Mouse (Mus musculus) liver, adult 2 months (tissue): ENCODE measurements around the gene Qser1. TPM values are rescaled to one million over a fixed set of nuclear protein-coding genes. Genes with fewer than 3 reads are reported as not detected.

Source experiments
- DNase-seq: peaks from one replicate; pipeline ENCODE4 v3.0.0-alpha.2; 2011; ENCODE audit warnings: low read depth, low spot score; ENCODE audit errors: extremely low read depth
- H3K27ac ChIP-seq: fragments of 200-500 bp; replicated peaks from 2 replicates; pipeline ENCODE4 v1.5.1; 2012; ENCODE audit warnings: low read depth, mild to moderate bottlenecking, control low read depth, inconsistent platforms, low read length; ENCODE audit not compliant: insufficient read depth
- H3K27me3 ChIP-seq: fragments of 200-500 bp; 2 replicates; pipeline ENCODE4 v1.6.1; 2012; ENCODE audit warnings: mild to moderate bottlenecking, moderate library complexity, low read length, inconsistent platforms; ENCODE audit not compliant: control insufficient read depth, insufficient read depth
- H3K36me3 ChIP-seq: fragments of 200-500 bp; 2 replicates; pipeline ENCODE4 v1.6.1; 2012; ENCODE audit warnings: low read length, inconsistent platforms; ENCODE audit not compliant: control insufficient read depth, insufficient read depth
- H3K4me1 ChIP-seq: fragments of 200-500 bp; 2 replicates; pipeline ENCODE4 v1.6.1; 2011; ENCODE audit warnings: low read length; ENCODE audit not compliant: control insufficient read depth, insufficient read depth
- H3K4me3 ChIP-seq: fragments of 200-500 bp; 2 replicates; pipeline ENCODE4 v1.5.1; 2011; ENCODE audit warnings: low read depth, mild to moderate bottlenecking, control low read depth, low read length, moderate library complexity; ENCODE audit not compliant: insufficient read depth
- H3K79me2 ChIP-seq: fragments of 200-500 bp; 2 replicates; pipeline ENCODE4 v1.6.1; 2012; ENCODE audit warnings: inconsistent platforms, mild to moderate bottlenecking, low read length, moderate library complexity; ENCODE audit not compliant: control insufficient read depth, insufficient read depth
- H3K9ac ChIP-seq: fragments of 200-500 bp; 2 replicates; pipeline ENCODE4 v1.6.1; 2012; ENCODE audit warnings: low read depth, mild to moderate bottlenecking, control low read depth, inconsistent platforms, low read length
- CTCF ChIP-seq: fragments of 200-500 bp; IDR thresholded peaks from 2 replicates; pipeline ENCODE4 v1.5.1; 2011; ENCODE audit warnings: low read depth, low read length, control low read depth
- POLR2A ChIP-seq: fragments of 200-500 bp; IDR thresholded peaks from 2 replicates; pipeline ENCODE4 v1.6.1; 2011; ENCODE audit warnings: low read length, control low read depth; ENCODE audit not compliant: insufficient read depth; ENCODE audit errors: extremely low read depth
- WGBS: fragments of 180-500 bp; shearing (Covaris S2); methylation state at CpG from one replicate; pipeline ENCODE4 v1.1.7; 2018; 5-methylcytosine and 5-hydroxymethylcytosine counted together
- polyA plus RNA-seq: library from polyadenylated mRNA; depleted of rRNA; stranded (reverse); fragments of >200 nt; gene quantifications from 2 replicates; pipeline ENCODE4 v1.2.3, GENCODE M21; 2012
- total RNA-seq: library from RNA; depleted of rRNA; stranded (reverse); fragments of >200 nt; gene quantifications from 2 replicates; pipeline ENCODE4 v1.2.3, GENCODE M21; 2014

The Qser1 gene
- total and polyA plus RNA-seq, 2 experiments, result 2.2 to 6.0 TPM

DNA sequence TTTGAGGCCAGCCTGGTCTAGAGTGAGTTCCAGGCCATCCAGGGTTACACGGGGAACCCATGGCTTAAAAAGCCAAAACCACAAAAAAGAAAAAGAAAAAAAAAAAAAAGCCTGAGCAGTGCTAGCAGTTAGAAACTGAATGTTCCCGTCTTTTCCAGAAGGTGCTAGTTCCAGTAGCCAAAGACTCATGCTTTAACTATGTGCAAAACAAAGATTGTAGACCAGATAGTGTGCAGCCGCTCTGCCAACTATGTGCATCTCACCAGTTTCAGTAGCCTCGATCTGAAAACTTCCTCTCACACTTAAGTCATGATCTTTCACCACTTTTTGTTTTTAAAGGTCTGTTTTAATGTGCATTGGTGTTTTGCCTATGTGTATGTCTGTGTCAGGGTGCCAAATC is 98.7 kb downstream of the Qser1 start:
- Histone ChIP-seq H3K79me2 (no peaks in the 10 kb centered on the region), H3K9ac (no peak overlapping the region), H3K4me1 (no peaks in the 10 kb centered on the region), H3K36me3 (peaks cover 12% of the 10 kb centered on the region; the same call in 1 of the 2 replicates), H3K27ac (no peak overlapping the region), H3K4me3 (no peak overlapping the region), H3K27me3 (no peaks in the 10 kb centered on the region)
- DNase-seq, result no peak
- TF ChIP-seq POLR2A (no peak), CTCF (no peak)
- 83% methylated on average over 4 of the region's 4 CpGs for WGBS

DNA sequence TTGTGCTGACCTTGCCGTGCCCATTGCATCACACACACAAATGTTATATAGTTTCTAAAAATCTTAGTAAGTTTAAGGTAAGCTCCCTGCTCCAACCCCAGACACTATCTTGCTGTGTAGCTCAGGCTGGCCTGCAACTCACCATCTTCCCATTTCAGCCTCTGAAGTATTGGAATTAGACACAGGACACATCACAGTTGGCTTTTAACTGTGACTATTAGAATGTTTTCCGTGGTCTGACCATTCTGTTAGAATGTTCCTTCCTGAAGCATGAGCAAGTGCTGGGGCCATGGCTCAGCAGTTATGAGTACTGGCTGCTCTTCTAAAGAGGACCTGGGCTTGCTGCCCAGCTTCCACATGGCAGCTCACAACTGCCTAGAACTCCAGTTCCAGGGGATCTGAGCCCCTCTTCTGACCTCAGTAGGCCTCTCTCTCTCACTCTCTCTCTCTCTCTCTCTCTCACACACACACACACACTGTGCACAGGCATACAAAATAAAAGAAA is 99.3 kb downstream of the Qser1 start:
- no peak for DNase-seq
- Histone ChIP-seq H3K27ac (no peak overlapping the region), H3K36me3 (peaks cover 10% of the 10 kb centered on the region; the same call in 1 of the 2 replicates), H3K27me3 (no peaks in the 10 kb centered on the region), H3K4me3 (no peak overlapping the region), H3K9ac (no peak overlapping the region), H3K4me1 (no peaks in the 10 kb centered on the region), H3K79me2 (no peaks in the 10 kb centered on the region)
- WGBS, result 83% methylated on average over 2 of the region's 2 CpGs
- TF ChIP-seq CTCF (no peak), POLR2A (no peak)

DNA sequence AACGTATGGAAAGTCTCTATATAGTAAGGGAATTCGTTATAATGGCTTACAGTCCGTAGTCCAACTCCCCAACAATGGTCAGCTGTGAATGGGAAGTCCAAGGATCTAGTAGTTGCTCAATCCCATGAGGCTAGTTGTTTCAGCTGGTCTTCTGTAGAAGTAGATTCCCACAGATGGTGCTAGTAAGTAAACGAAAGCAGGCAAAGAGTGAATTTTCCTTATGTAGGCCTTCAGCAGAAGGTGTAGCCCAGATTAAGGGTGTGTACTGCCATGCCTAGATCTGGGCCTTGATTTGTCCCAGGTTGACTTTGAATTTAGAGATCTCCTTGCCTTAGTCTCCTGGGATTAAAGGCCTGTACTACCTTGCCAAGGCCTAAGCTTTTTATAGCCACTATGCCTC is 100.3 kb downstream of the Qser1 start, which contains the start of gene Pin1rt1:
Gene Pin1rt1 (minus strand): TSS at position 101 of the 400 bp plus-strand sequence.
- 86% methylated on average over 4 of the region's 4 CpGs for WGBS
- Histone ChIP-seq H3K9ac (no peak within 1 kb of the TSS), H3K36me3 (peaks cover 6% of the 10 kb centered on the region; the same call in 1 of the 2 replicates), H3K79me2 (no peaks in the 10 kb centered on the region), H3K4me1 (no peaks in the 10 kb centered on the region), H3K27me3 (no peaks in the 10 kb centered on the region), H3K4me3 (no peak within 1 kb of the TSS), H3K27ac (no peak within 1 kb of the TSS)
- TF ChIP-seq POLR2A (no peak), CTCF (no peak)
- DNase-seq, result no peak

DNA sequence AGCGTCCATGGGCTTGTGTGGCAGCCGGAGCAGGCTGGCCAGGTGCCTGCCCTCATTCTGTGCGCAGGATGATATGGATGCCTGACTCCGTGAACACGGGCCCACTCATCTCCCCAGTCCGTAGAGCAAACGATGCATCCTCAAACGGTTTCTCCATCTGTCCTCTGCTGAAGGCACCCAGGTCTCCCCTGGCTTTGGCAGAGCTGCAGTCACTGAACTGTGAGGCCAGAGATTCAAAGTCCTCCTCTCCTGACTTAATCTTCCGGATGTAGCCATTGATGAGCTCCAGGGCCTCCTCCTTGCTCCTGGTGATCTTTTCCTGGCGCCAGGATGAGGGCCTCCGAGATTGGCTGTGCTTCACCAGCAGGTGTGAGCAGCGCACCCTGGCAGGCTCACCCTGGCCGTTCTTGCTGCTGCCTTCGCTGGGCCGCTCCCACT is 102.3 kb downstream of the Qser1 start:
- no peak overlapping the region for H3K9ac ChIP-seq
- H3K79me2 ChIP-seq, result no peaks in the 10 kb centered on the region
- no peaks in the 10 kb centered on the region for H3K27me3 ChIP-seq
- H3K4me1 ChIP-seq, result no peaks in the 10 kb centered on the region
- DNase-seq, result no peak
- 70% methylated on average over 15 of the region's 15 CpGs for WGBS
- TF ChIP-seq CTCF (no peak), POLR2A (no peak)
- H3K4me3 ChIP-seq, result no peak overlapping the region
- no peak overlapping the region for H3K27ac ChIP-seq
- no peaks in the 10 kb centered on the region for H3K36me3 ChIP-seq

DNA sequence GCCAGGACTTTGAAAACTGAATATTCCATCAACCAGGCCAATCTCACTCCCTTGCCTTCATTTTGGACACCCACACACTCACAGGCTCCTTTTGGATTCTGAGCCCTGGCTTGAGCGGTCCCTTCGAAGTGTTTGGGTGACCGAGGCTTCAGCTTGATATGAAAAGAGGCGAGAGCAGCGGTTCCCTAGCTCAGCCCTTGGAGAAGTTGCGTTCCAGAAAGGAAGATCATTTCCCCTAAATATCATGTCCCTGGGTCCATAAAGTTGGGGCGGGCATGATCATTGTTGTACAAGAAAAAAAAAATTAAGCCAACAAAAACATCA is 104.1 kb downstream of the Qser1 start:
- TF ChIP-seq CTCF (no peak), POLR2A (no peak)

More for the DNA sequence above, 104.1 kb downstream of the Qser1 start:
- Histone ChIP-seq H3K4me3 (peak overlapping the region; percentile 96), H3K27ac (peak overlapping the region; percentile 77), H3K4me1 (no peaks in the 10 kb centered on the region), H3K27me3 (no peaks in the 10 kb centered on the region), H3K79me2 (no peaks in the 10 kb centered on the region), H3K9ac (peak overlapping the region; percentile 97), H3K36me3 (no peaks in the 10 kb centered on the region)
- WGBS, result 2% methylated on average over 7 of the region's 7 CpGs
- DNase-seq, result no peak
